Mouse (Mus musculus) olfactory bulb, adult 2 months (tissue): ENCODE data around the gene Tln1.

Source experiments
- CTCF ChIP-seq: fragments of 200-500 bp; IDR thresholded peaks from 2 replicates; pipeline ENCODE4 v1.5.1; 2012; ENCODE audit warnings: low read depth, mild to moderate bottlenecking, low read length, moderate library complexity; ENCODE audit not compliant: insufficient read depth
- POLR2A ChIP-seq: fragments of 200-500 bp; IDR thresholded peaks from 2 replicates; pipeline ENCODE4 v1.6.1; 2012; ENCODE audit warnings: mild to moderate bottlenecking, low read depth, low read length, moderate library complexity; ENCODE audit not compliant: insufficient read depth

DNA sequence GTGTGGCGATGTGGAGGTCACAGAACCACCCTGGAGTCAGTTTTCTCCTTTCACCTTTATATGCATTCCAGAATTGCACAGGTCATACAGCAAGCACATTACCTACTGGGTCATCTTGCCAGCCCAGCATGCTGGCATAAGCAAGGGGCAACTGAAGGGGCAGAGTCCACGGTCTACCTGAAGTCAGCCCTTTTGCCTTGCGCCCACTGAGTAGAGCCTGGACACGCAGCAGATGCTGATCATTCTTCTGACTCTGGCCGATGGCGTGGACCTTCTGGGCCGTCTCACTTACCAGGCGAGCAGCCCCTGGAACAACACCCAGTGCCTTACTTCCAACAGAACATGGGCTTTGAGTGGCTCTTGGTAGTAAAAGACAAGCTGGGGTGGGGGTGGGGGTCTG is 65.1 kb downstream of the Tln1 start:
- TF ChIP-seq CTCF (no peak), POLR2A (no peak)
